Mouse (Mus musculus): ENCODE measurements around the gene Slc26a1. TPM values are rescaled to one million over a fixed set of nuclear protein-coding genes. Genes with fewer than 3 reads are reported as not detected.

Slc26a1 gene
- polyA plus RNA-seq, 1 experiment: 0.44 TPM

GRCm38 (mm10) chr5:108713096-108713495 lies 37.7 kb upstream of the Slc26a1 start:
- WGBS: 91% methylated on average over 2 of the region's 2 CpGs
- Histone ChIP-seq H3K36me3 (ENCODE audit: control insufficient read depth, insufficient read depth, low read length) (no peaks in the 10 kb centered on the region), H3K27me3 (ENCODE audit: control insufficient read depth, insufficient read depth, low read length) (no peaks in the 10 kb centered on the region), H3K4me1 (replicated peaks; ENCODE audit: control insufficient read depth, insufficient read depth, low read length) (no peaks in the 10 kb centered on the region), H3K4me3 (ENCODE audit: control insufficient read depth, insufficient read depth, low read length) (no peak overlapping the region), H3K27ac (ENCODE audit: control insufficient read depth, insufficient read depth, low read length) (no peak overlapping the region)
- TF ChIP-seq POLR2A (IDR thresholded peaks at IDR 0.05; ENCODE audit: control insufficient read depth, extremely low read depth, insufficient read depth, low read length, poor library complexity): no peak
- no peak for TF ChIP-seq CTCF (IDR thresholded peaks at IDR 0.05; ENCODE audit: borderline replicate concordance, control insufficient read depth, extremely low read depth, insufficient read depth, low read length, poor library complexity)
- DNase-seq: no peak

GRCm38 (mm10) chr5:108711968-108712367 lies 36.6 kb upstream of the Slc26a1 start:
- TF ChIP-seq CTCF (IDR thresholded peaks at IDR 0.05; ENCODE audit: borderline replicate concordance, control insufficient read depth, extremely low read depth, insufficient read depth, low read length, poor library complexity): no peak
- TF ChIP-seq POLR2A (IDR thresholded peaks at IDR 0.05; ENCODE audit: control insufficient read depth, extremely low read depth, insufficient read depth, low read length, poor library complexity): no peak
- Histone ChIP-seq H3K27me3 (ENCODE audit: control insufficient read depth, insufficient read depth, low read length) (no peaks in the 10 kb centered on the region), H3K4me1 (replicated peaks; ENCODE audit: control insufficient read depth, insufficient read depth, low read length) (no peaks in the 10 kb centered on the region), H3K36me3 (ENCODE audit: control insufficient read depth, insufficient read depth, low read length) (no peaks in the 10 kb centered on the region), H3K4me3 (ENCODE audit: control insufficient read depth, insufficient read depth, low read length) (no peak overlapping the region), H3K27ac (ENCODE audit: control insufficient read depth, insufficient read depth, low read length) (no peak overlapping the region)
- DNase-seq: no peak
- 87% methylated on average over 6 of the region's 6 CpGs for WGBS

DNA sequence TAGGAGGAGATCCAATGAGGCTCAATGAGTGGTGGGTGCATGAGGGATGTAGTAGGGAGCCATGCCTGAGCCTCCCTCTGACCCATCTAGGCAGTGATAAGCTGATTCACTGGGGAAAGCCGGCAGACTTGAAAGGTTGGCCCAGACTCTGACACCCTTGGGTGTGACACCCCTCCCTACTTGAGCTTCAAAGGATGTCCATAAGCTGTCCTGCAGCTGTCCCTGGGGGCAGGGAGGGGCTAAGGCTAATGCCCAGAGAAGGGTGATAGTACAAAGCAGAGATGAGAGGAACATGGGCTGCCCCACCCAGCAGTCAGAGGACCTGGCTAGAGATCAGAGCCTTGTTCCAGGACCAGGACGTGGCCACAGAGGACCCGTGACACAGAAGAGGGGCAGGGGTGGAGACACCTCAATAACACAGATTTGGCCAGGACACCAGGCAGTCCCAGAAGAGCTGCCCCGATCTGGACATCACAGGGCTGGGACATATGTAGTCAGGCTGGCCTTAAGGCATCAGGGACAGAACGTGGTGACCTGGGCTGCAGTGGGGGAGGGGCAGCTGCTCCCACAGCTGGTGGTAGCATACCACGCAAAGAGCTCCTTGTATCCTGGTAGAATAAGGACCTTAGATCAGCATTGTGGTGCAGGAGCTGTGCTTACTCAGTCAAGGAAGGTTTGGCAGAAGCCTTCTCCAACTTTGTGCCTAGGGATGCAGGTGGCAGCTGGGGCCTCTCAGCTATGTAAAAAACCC lies 33.8 kb upstream of the Slc26a1 start:
- 79% methylated on average over 6 of the region's 6 CpGs for WGBS
- Histone ChIP-seq H3K4me1 (replicated peaks; ENCODE audit: control insufficient read depth, insufficient read depth, low read length) (no peaks in the 10 kb centered on the region), H3K4me3 (ENCODE audit: control insufficient read depth, insufficient read depth, low read length) (no peak overlapping the region), H3K27ac (ENCODE audit: control insufficient read depth, insufficient read depth, low read length) (no peak overlapping the region), H3K36me3 (ENCODE audit: control insufficient read depth, insufficient read depth, low read length) (no peaks in the 10 kb centered on the region), H3K27me3 (ENCODE audit: control insufficient read depth, insufficient read depth, low read length) (no peaks in the 10 kb centered on the region)
- TF ChIP-seq POLR2A (IDR thresholded peaks at IDR 0.05; ENCODE audit: control insufficient read depth, extremely low read depth, insufficient read depth, low read length, poor library complexity) (no peak), CTCF (IDR thresholded peaks at IDR 0.05; ENCODE audit: borderline replicate concordance, control insufficient read depth, extremely low read depth, insufficient read depth, low read length, poor library complexity) (no peak)
- no peak for DNase-seq

GRCm38 (mm10) chr5:108708419-108708818 lies 33.0 kb upstream of the Slc26a1 start:
- WGBS: 100% methylated on average over 1 of the region's 1 CpGs
- Histone ChIP-seq H3K27me3 (ENCODE audit: control insufficient read depth, insufficient read depth, low read length) (no peaks in the 10 kb centered on the region), H3K4me1 (replicated peaks; ENCODE audit: control insufficient read depth, insufficient read depth, low read length) (no peaks in the 10 kb centered on the region), H3K27ac (ENCODE audit: control insufficient read depth, insufficient read depth, low read length) (no peak overlapping the region), H3K36me3 (ENCODE audit: control insufficient read depth, insufficient read depth, low read length) (no peaks in the 10 kb centered on the region), H3K4me3 (ENCODE audit: control insufficient read depth, insufficient read depth, low read length) (no peak overlapping the region)
- no peak for TF ChIP-seq CTCF (IDR thresholded peaks at IDR 0.05; ENCODE audit: borderline replicate concordance, control insufficient read depth, extremely low read depth, insufficient read depth, low read length, poor library complexity)
- TF ChIP-seq POLR2A (IDR thresholded peaks at IDR 0.05; ENCODE audit: control insufficient read depth, extremely low read depth, insufficient read depth, low read length, poor library complexity): no peak
- DNase-seq: no peak

DNA sequence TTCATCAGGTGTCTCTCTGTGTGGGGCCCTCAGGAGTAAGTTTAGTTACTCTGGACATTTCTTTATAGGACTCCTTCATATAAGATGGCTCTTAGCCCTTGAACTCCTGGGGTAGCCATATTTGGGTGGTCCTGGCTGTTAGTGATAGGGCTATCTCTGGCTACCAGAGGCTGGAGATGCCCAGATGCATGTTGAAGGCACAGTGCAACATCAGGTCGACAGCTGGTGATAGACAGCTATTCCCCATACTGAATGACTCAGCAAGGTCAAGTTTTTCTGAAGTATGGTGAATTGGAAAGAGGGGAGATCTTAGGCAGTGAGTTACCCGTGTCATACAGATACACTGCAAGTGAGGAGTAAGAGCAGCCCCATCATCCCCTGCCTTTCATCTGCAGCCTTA lies 32.4 kb upstream of the Slc26a1 start:
- WGBS: 54% methylated on average over 2 of the region's 2 CpGs

GRCm38 (mm10) chr5:108703754-108704626 lies 28.6 kb upstream of the Slc26a1 start:
- DNase-seq: no peak
- Histone ChIP-seq H3K4me1 (replicated peaks; ENCODE audit: control insufficient read depth, insufficient read depth, low read length) (no peaks in the 10 kb centered on the region), H3K4me3 (ENCODE audit: control insufficient read depth, insufficient read depth, low read length) (no peak overlapping the region), H3K36me3 (ENCODE audit: control insufficient read depth, insufficient read depth, low read length) (no peaks in the 10 kb centered on the region), H3K27ac (ENCODE audit: control insufficient read depth, insufficient read depth, low read length) (no peak overlapping the region), H3K27me3 (ENCODE audit: control insufficient read depth, insufficient read depth, low read length) (no peaks in the 10 kb centered on the region)
- WGBS: 95% methylated on average over 12 of the region's 12 CpGs
- no peak for TF ChIP-seq CTCF (IDR thresholded peaks at IDR 0.05; ENCODE audit: borderline replicate concordance, control insufficient read depth, extremely low read depth, insufficient read depth, low read length, poor library complexity)
- no peak for TF ChIP-seq POLR2A (IDR thresholded peaks at IDR 0.05; ENCODE audit: control insufficient read depth, extremely low read depth, insufficient read depth, low read length, poor library complexity)

More for the DNA sequence above, 32.4 kb upstream of the Slc26a1 start:
- TF ChIP-seq CTCF (IDR thresholded peaks at IDR 0.05; ENCODE audit: borderline replicate concordance, control insufficient read depth, extremely low read depth, insufficient read depth, low read length, poor library complexity): no peak
- TF ChIP-seq POLR2A (IDR thresholded peaks at IDR 0.05; ENCODE audit: control insufficient read depth, extremely low read depth, insufficient read depth, low read length, poor library complexity): no peak
- H3K27ac ChIP-seq (ENCODE audit: control insufficient read depth, insufficient read depth, low read length): no peak overlapping the region
- no peak overlapping the region for H3K4me3 ChIP-seq (ENCODE audit: control insufficient read depth, insufficient read depth, low read length)
- H3K27me3 ChIP-seq (ENCODE audit: control insufficient read depth, insufficient read depth, low read length): no peaks in the 10 kb centered on the region
- H3K4me1 ChIP-seq (replicated peaks; ENCODE audit: control insufficient read depth, insufficient read depth, low read length): no peaks in the 10 kb centered on the region
- no peak for DNase-seq
- H3K36me3 ChIP-seq (ENCODE audit: control insufficient read depth, insufficient read depth, low read length): no peaks in the 10 kb centered on the region
